Mouse (Mus musculus): Measurements from ENCODE around the gene Tcp10c.
"Not testable (repeated sequence)": the region's sequence is repeated elsewhere in the genome, so short reads cannot be mapped to it uniquely, and the experiment has no call there.

GRCm38 (mm10) chr17:13403527-13404131 lies 49.3 kb downstream of the Tcp10c start:
- TF ChIP-seq ZNF384, SMC3, GATA1 (IDR thresholded peaks at IDR 0.05; ENCODE audit: low read depth, low read length): not testable (repeated sequence)

Data from MEL (cell line).